Mouse (Mus musculus) embryonic fibroblast, embryonic 13.5 days (primary cell): ENCODE data around the gene Zfyve27. TPM values are rescaled to one million over a fixed set of nuclear protein-coding genes. Genes with fewer than 3 reads are reported as not detected.

Experiments
- H3K27ac ChIP-seq: 2 replicates; pipeline ENCODE4 v1.5.1; 2012; ENCODE audit warnings: low read length, control low read depth, inconsistent platforms; ENCODE audit not compliant: insufficient read depth
- H3K4me1 ChIP-seq: 2 replicates; pipeline ENCODE4 v1.6.1; 2011; ENCODE audit warnings: low read length; ENCODE audit not compliant: control insufficient read depth, insufficient read depth
- H3K4me3 ChIP-seq: 2 replicates; pipeline ENCODE4 v1.5.1; 2011; ENCODE audit warnings: mild to moderate bottlenecking, control low read depth, low read length; ENCODE audit not compliant: insufficient read depth
- CTCF ChIP-seq: IDR thresholded peaks from 2 replicates; pipeline ENCODE4 v1.5.1; 2011; ENCODE audit warnings: mild to moderate bottlenecking, control low read depth, low read length, moderate library complexity, borderline replicate concordance; ENCODE audit not compliant: insufficient read depth
- POLR2A ChIP-seq: IDR thresholded peaks from 2 replicates; pipeline ENCODE4 v1.6.1; 2011; ENCODE audit warnings: low read depth, mild to moderate bottlenecking, control low read depth, low read length, moderate library complexity
- polyA plus RNA-seq: library from polyadenylated mRNA; stranded (reverse); fragments of >200 nt; gene quantifications from 2 replicates; pipeline ENCODE4 v1.2.4, GENCODE M21; 2011; ENCODE audit warnings: low read depth; ENCODE audit not compliant: missing spikeins, insufficient read length

Gene Zfyve27
- polyA plus RNA-seq, 1 experiment, result 15.4 TPM

GRCm38 (mm10) chr19:42226451-42226850, 62.7 kb downstream of the Zfyve27 start:
- no peak for TF ChIP-seq POLR2A
- no peak for TF ChIP-seq CTCF
- Histone ChIP-seq H3K4me3 (no peak overlapping the region), H3K4me1 (no peaks in the 10 kb centered on the region), H3K27ac (no peak overlapping the region)

- H3K4me1 ChIP-seq, result no peaks in the 10 kb centered on the region
- no peak overlapping the region for H3K27ac ChIP-seq
- TF ChIP-seq POLR2A (no peak), CTCF (no peak)
- no peak overlapping the region for H3K4me3 ChIP-seq
These were observed 65.9 kb downstream of the Zfyve27 start for GRCm38 (mm10) chr19:42229499-42230287.

GRCm38 (mm10) chr19:42230288-42230568, 66.5 kb downstream of the Zfyve27 start:
- TF ChIP-seq POLR2A (no peak), CTCF (no peak)
- Histone ChIP-seq H3K4me1 (no peaks in the 10 kb centered on the region), H3K4me3 (no peak overlapping the region), H3K27ac (no peak overlapping the region)

- H3K4me1 ChIP-seq, result no peaks in the 10 kb centered on the region
- TF ChIP-seq CTCF, result no peak
- TF ChIP-seq POLR2A, result no peak
- H3K4me3 ChIP-seq, result no peak overlapping the region
- H3K27ac ChIP-seq, result no peak overlapping the region
These were observed 67.2 kb downstream of the Zfyve27 start for GRCm38 (mm10) chr19:42230986-42231385.

GRCm38 (mm10) chr19:42237602-42238340, 74.0 kb downstream of the Zfyve27 start:
- H3K27ac ChIP-seq, result no peak overlapping the region
- H3K4me1 ChIP-seq, result no peaks in the 10 kb centered on the region
- no peak for TF ChIP-seq POLR2A
- TF ChIP-seq CTCF, result no peak
- no peak overlapping the region for H3K4me3 ChIP-seq

GRCm38 (mm10) chr19:42238341-42238715, 74.6 kb downstream of the Zfyve27 start:
- no peaks in the 10 kb centered on the region for H3K4me1 ChIP-seq
- no peak overlapping the region for H3K4me3 ChIP-seq
- TF ChIP-seq CTCF, result no peak
- TF ChIP-seq POLR2A, result no peak
- no peak overlapping the region for H3K27ac ChIP-seq

- Histone ChIP-seq H3K4me3 (no peak overlapping the region), H3K27ac (no peak overlapping the region), H3K4me1 (no peaks in the 10 kb centered on the region)
- TF ChIP-seq POLR2A, result no peak
- no peak for TF ChIP-seq CTCF
These were observed 77.1 kb downstream of the Zfyve27 start for GRCm38 (mm10) chr19:42240881-42241280.

GRCm38 (mm10) chr19:42243401-42243800, 79.7 kb downstream of the Zfyve27 start:
- Histone ChIP-seq H3K27ac (no peak overlapping the region), H3K4me3 (no peak overlapping the region), H3K4me1 (no peaks in the 10 kb centered on the region)
- TF ChIP-seq POLR2A (no peak), CTCF (no peak)

Other genes starting within 250 kb of the Zfyve27 start
- 49.8 and 50.9 TPM in 2 replicates for gene Exosc1, start 230.5 kb upstream of the Zfyve27 start, polyA plus RNA-seq
- 65.7 and 89.8 TPM in 2 replicates for gene Zdhhc16, start 230.5 kb upstream of the Zfyve27 start, polyA plus RNA-seq
- 53.2 and 54.2 TPM in 2 replicates for gene Mms19, start 182.8 kb upstream of the Zfyve27 start, polyA plus RNA-seq
- 29.8 and 39.5 TPM in 2 replicates for gene Ubtd1, start 182.2 kb upstream of the Zfyve27 start, polyA plus RNA-seq
- not detected in 2 replicates for gene Ankrd2, start 128.0 kb upstream of the Zfyve27 start, polyA plus RNA-seq
- gene Hoga1, start 118.3 kb upstream of the Zfyve27 start, polyA plus RNA-seq, result 1.3 and 1.7 TPM in 2 replicates
- 0.51 TPM in 1 of 2 replicates, not detected in the other for gene 4933411K16Rik, start 111.7 kb upstream of the Zfyve27 start, polyA plus RNA-seq
- 8.2 and 9.6 TPM in 2 replicates for gene Morn4, start 77.6 kb upstream of the Zfyve27 start, polyA plus RNA-seq
- 25.6 and 27.7 TPM in 2 replicates for gene Pi4k2a, start 73.5 kb upstream of the Zfyve27 start, polyA plus RNA-seq
- 18.4 TPM in 2 replicates for gene Avpi1, start 34.9 kb upstream of the Zfyve27 start, polyA plus RNA-seq
- 64.5 and 68.2 TPM in 2 replicates for gene Marveld1, start 16.6 kb upstream of the Zfyve27 start, polyA plus RNA-seq
- gene Sfrp5, start 38.3 kb downstream of the Zfyve27 start, polyA plus RNA-seq, result not detected in 2 replicates
- gene Golga7b, start 83.6 kb downstream of the Zfyve27 start, polyA plus RNA-seq, result not detected in 2 replicates